Mouse (Mus musculus): Measurements from ENCODE around the gene Nhlrc4. TPM values are rescaled to one million over a fixed set of nuclear protein-coding genes. Genes with fewer than 3 reads are reported as not detected.

Nhlrc4 gene
- total RNA-seq (2021), result not detected

DNA sequence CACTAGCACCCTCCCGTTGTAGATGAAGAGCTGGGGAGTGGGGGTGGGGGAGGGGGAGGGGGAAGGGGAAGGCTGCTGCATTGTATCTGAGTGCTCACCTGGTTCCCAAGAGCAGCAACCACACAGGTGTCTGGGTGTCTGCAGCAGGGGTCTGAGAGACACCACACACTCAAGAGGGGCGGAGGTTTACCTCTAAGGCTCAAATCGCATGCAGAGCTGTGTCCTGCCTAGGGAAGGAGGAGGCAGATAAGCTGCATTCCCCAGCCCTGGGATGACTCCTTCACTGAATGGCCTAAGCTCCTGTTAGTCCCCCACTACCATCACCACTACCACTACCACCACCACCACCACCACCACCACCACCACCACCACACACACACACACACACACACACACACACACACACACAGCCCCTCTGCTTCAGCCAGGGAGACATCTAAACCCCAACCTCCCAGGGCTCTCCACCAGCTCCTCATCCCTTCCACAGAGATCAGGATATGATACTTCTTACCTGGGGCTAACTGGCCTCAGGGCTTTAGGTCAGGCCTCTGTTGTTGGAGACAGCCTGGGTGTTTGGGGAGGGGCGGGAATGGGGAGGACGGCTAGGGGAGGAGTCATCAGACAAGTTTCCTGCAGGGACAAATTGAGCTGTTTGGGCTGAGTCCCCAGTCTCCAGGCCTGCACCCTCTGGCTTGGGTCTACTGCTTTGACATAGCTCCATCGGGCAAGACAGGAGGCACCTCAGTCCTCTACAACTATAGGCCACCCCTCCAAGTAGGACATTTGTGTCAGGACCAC, at the start of gene Nhlrc4, which contains the start of gene Pigq:
Gene Nhlrc4 (minus strand): TSS at position 596 of the 798 bp plus-strand sequence.
Gene Pigq (minus strand): TSS at position 571 of the 798 bp plus-strand sequence.
- intact Hi-C loops (cut with DNase I), result no loop called here
- DNase-seq (ENCODE audit: low spot score in 2 of 2), result no peak

DNA sequence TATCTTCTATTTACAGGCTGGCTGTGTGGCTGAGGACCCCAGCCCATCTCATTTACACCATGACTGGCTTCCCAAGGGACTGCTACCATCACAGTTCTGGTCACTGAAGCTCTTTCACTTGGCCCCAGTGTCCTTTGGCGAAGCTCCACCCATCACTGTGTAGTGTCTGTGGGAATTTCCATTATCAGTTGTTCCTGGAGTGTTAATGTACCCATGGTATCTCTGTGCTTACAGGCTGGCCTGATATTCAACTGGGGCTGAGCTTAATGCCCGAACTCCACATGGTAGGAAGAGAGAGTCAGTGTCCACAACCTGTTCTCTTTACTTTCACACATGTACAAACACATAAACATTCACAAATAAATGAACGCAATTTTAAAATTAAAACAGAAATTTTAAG, 48.7 kb upstream of the Nhlrc4 start:
- intact Hi-C loops (cut with DNase I), result no loop called here
- no peak for DNase-seq (ENCODE audit: low spot score in 2 of 2)

DNA sequence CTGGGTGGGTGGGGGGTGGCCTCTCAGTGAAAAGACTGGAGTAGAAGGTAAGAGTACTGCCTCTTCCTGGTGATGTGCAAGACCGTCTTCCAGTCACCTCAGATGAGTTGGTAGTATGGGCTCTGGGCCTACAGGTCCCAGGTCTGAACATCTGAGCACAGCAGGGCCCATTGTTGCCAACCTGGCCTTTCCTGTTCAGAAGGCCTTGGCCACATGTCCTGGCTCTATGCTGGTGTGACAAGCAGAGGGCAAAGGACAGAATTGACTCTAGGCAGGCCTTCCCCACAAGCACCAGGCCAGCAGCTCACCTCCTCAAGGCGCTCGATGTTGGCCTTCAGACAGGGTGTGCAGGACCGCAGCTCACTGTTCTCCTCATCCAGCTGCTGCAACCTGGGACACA, 47.5 kb upstream of the Nhlrc4 start:
- intact Hi-C loops (cut with DNase I), result no loop called here
- DNase-seq (ENCODE audit: low spot score in 2 of 2), result no peak

DNA sequence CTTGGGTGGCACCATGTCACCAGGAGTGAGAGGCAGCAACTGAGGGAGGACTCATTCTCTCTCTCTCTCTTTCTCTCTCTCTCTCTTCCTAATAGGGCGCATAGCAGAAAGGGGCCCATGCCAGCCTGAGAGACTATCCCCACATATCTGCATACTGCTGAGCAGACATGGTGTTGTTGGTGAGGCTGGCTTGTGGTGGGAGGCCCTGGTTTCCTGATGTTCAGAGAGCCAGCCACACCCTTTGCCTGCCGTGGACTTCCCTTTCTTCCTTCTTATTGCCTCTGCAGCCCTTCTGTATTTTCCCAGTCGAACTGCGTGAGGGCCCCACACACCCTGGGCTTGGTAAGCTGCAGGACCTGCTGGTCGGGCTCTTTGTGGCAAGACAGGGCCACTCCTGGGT, 45.6 kb upstream of the Nhlrc4 start:
- intact Hi-C loops (cut with DNase I), result no loop called here
- no peak for DNase-seq (ENCODE audit: low spot score in 2 of 2)

DNA sequence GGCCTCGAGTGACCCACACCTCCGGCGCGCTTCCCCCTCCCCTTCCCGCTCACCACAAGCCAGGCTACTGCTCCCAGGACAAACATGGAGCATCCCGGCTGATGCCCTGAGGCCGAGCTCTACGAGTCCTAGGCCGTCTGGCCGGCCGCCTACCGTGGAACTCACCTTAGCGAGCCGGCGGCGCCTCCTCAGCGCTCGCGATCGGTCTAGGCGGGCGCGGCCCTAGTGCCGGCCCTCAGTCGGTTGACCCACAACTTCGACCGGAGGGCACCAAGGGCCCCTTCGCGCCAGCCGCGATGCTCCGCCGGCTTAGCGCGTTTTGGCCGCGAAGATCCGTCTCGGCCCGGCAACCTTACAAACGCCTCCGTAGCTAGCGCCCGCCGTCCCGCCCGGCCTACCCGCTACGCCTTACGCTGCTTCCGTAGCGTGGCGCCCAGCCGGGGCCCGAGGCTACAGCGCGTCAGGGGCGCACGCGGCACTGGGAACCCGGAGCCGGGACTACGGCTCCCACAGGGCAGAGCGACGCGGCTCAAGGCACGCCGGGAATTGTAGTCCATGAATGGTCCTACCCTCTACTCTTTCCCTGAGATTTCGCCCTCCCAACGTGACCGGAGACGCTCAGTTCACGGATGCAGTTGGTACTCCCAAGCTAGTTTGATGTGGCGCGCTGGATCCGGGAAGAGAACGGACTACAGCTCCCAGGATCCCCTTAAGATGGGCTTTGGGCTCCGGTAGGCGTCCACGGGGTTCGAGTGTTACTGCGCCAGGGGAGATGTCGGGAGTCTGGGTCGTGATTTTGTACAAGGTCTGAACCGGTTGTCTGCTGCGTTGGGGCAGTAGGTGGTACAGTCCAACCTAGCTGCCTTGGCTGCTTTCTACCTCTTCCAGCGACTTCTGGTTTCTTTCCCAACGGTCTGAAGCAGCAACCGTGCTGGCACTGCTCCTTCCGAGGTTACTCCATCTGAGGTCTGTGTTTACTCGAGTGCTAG, 40.8 kb upstream of the Nhlrc4 start, which contains the start of gene Capn15:
Gene Capn15 (minus strand): TSS at position 491 of the 989 bp plus-strand sequence.
- intact Hi-C loops (cut with DNase I), result loop anchor here (2.0 kb wide), 1 partner anchor 67 kb away; the partner anchor contains the start of gene Rab40c
- peak; percentile 96 to 99 for DNase-seq (ENCODE audit: low spot score in 2 of 2)

DNA sequence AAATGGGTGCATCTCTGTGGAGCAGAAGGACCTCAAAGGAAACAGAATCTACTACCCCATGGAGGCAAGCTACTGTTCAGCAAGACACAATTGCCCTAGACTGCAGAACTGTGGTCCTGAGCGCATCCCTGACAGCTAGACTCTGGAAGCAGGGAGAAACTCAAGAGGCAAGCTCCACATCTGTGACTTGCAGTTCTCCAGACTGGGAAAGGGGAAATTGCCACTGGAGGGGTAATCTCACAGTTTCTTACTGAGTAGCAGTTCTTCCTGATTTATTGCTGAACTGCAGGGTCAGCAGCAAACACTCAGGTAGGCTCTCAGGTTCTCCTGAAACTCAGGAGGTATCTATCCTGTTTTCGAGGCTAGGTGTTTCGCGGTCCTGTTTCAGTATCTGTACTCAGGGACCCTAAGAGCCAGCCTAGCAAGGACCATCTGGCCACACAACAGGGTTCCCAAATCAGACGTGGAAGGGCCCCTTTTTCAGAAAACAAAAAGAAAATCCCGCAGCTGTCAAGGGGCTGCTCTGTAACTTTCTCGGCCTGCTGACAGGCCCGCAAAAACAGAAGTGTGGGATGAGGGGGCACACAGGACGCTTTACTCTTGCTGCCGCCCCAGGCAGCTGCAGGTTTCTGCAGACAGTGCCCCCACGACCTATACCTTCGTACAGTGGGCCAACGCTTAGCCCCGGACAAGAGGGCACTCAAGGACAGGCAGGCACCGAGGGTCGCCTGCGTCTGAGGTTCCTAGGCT, 40.0 kb upstream of the Nhlrc4 start:
- DNase-seq (ENCODE audit: low spot score in 2 of 2), result peak in 1 of 2 experiments; percentile 21
- intact Hi-C loops (cut with DNase I), result loop anchor here (2.0 to 5.0 kb wide), 2 partner anchors 66 to 92 kb away; partner anchors contain the start of gene Rab40c

DNA sequence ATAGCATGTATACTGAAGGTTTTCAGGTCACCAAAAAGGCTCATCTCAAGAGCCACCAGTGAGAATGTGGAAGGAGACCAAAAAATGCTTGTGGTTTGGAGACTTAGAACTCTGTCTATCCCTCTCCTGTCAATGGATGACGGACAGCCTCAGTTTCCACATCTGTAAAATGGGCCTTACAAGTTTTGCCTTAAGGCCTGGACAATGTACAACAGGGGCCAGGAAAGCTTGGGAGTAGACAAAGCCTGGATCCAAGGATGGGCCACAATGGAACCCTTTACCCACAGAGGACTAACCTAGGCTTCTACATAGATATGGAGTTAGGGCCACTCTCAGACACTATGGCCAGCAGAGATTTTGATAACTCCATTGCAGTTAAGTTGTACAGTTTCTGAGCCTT, 39.3 kb upstream of the Nhlrc4 start:
- intact Hi-C loops (cut with DNase I), result loop anchor here (2.0 to 5.0 kb wide), 2 partner anchors 65 to 92 kb away; partner anchors contain the start of gene Rab40c
- DNase-seq (ENCODE audit: low spot score in 2 of 2), result no peak

DNA sequence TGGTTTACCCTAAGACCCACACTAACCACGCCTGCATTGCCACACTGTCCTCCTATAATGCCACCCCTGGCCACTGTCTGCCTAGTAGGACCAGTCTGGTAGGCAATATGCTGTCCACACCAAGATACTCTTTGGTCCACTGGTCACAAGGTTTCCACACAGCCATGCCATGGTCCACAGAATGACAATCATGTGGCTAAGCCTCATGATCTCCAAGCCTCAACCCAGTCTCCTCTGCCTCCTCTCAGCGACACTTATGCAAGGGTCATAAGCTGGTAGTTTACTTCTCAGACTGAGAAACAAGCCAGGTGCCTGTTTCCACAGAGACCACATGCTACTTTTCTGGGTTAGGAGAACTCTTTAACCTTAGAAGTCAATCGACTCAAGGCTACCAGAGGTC, 38.2 kb upstream of the Nhlrc4 start:
- intact Hi-C loops (cut with DNase I), result loop anchor here (5.0 kb wide), 1 partner anchor 91 kb away; no protein-coding TSS in a partner anchor
- no peak for DNase-seq (ENCODE audit: low spot score in 2 of 2)

DNA sequence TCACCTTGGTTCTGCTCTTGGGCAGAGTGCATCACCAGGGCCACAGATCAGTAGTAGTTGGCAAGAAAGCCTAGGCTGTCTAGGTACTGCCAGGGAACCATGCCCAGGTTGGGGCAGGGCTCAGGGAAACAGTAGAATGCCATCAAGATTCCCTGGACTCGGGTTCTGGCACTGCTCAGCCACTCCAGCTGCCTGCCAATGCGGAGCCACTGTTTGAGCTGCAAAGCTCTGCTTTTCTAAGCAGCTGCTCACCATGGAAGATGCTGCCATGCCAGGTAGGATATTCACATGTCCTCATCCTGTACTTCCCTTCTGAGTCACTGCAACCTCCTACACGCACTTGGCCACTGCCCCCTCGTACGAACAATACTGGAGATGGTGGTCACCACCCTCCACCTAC, 36.1 kb upstream of the Nhlrc4 start:
- DNase-seq (ENCODE audit: low spot score in 2 of 2), result peak in 1 of 2 experiments; percentile 75
- intact Hi-C loops (cut with DNase I), result loop anchor here (5.0 kb wide), 1 partner anchor 89 kb away; no protein-coding TSS in a partner anchor

DNA sequence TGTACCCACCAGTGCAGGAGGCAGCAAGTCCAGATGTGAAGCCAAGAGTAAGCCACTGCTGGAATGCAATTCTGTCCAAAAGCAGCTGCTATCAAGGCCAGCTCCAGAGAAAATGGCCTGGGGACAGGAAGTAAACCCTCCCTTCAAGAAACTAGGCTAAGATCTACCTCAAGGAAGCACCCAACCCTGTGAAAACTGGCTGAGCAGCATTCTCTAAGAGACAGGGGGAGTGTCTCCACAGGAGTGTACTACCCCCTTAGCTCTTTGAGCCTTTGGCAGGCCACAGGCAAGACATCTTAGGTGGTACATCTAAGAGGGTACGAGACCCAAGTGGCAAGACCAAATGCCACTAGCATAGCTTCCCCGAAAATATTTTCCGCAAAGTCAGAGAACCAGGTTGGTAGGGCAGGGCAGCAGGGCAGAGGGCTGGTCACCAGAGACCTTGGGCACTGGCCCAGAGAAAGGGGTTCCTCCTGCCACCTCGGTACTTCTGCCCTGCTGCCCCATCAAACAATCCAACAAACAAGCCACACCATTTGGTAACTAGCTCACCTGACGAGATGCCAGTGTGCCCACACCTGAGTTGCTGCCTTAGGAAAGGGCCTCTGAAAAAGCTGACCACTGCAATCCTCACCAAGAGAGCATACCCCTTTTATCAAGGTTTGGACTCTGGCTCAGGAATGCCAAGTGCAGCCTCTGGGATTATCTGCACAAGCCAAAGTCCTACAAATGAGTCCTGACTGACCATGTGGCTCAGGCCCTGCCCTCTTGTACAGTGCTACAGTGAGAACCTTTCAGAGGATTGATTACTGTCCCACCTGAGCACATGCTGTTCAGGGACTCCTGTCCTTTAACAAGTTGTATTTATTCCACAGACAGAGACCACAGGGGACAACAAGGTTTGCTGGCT, 35.3 kb upstream of the Nhlrc4 start:
- DNase-seq (ENCODE audit: low spot score in 2 of 2), result no peak
- intact Hi-C loops (cut with DNase I), result loop anchor here (5.0 kb wide), 1 partner anchor 88 kb away; no protein-coding TSS in a partner anchor

DNA sequence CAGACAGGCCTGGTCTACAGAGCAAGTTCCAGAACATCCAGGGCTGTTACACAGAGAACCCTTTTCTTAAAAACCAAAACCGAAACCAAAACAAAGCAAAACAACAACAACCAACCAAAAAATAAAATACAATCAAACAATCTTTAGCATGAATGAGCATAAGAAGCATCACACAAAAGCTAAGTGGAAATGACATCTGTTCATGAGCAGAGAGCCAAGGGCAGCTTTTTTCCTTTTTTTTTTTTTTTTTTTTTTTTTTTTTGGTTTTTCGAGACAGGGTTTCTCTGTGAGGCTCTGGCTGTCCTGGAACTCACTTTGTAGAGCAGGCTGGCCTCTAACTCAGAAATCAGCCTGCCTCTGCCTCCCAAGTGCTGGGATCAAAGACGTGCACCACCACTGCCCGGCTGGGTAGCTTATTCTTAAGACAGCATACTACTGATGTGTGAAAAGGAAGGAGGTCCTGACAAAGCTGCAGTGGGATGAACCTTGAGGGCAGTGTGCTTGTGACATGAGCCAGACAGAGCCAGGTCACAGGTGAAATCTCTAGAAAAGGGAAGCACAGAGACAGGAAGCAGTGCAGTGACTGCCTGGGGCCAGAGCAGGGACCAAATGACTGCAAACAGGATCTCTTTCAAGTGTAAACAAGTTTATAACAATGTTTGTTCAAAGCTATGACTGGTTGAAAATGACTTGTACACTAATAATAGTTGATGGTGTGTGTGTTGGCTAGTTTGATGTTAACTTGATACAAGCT, 26.4 kb upstream of the Nhlrc4 start:
- intact Hi-C loops (cut with DNase I), result no loop called here
- DNase-seq (ENCODE audit: low spot score in 2 of 2), result no peak

DNA sequence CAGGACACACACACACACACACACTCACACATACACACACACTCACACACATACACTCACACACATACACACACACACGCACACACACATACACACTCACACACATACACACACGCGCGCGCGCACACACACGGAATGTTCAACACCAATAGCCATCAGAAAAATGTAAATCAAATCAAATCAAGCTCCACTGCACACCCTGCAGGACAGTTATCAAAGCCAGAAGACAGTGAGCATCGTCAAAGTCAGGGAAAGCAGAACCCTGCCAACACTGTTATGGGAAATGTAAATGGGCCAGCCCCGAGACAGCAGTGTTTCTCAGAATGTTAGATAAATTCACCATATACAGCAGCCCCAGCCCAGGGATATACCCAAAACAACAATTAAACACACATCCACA, 25.7 kb upstream of the Nhlrc4 start:
- intact Hi-C loops (cut with DNase I), result no loop called here

DNA sequence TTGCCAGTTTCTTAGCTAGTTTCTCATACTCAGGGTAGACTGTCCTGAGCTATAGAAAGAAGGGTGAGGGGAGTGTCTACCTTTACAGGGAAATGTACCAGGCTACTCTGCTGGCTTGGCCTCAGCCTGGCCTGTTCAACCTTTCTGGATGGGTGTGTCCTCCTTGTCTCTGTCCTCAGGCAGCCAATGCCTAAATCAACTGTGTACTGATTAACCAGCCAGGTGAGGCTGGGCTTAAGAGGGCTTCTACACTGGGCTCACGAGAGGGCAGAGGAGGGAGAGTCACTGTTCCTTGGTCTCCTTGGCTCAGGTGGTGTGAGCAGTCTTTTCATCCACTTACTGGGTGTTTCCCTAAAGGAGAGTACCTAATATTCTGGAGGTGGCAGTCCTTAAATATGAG, 23.4 kb upstream of the Nhlrc4 start:
- intact Hi-C loops (cut with DNase I), result no loop called here
- DNase-seq (ENCODE audit: low spot score in 2 of 2), result no peak

More for the DNA sequence above, 25.7 kb upstream of the Nhlrc4 start:
- DNase-seq (ENCODE audit: low spot score in 2 of 2), result no peak

DNA sequence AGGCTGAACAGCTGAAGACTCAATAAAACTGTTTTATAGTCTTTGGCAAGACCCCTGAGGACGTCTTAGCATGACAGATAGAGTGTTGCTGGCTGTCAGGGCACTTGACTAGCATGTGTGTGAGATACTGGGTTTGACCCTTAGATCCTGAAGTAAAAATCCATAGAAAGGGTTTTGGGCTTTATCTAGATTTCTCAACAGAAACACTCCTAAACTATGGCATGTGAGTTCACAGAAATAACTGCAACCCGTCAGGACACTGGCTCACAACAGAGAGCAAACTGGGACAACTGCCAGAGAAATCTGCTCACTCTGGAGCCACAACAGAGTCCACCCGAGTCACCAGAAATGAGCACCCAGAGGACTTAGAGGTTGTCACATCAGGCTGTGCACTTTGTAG, 22.9 kb upstream of the Nhlrc4 start:
- intact Hi-C loops (cut with DNase I), result no loop called here
- DNase-seq (ENCODE audit: low spot score in 2 of 2), result no peak

DNA sequence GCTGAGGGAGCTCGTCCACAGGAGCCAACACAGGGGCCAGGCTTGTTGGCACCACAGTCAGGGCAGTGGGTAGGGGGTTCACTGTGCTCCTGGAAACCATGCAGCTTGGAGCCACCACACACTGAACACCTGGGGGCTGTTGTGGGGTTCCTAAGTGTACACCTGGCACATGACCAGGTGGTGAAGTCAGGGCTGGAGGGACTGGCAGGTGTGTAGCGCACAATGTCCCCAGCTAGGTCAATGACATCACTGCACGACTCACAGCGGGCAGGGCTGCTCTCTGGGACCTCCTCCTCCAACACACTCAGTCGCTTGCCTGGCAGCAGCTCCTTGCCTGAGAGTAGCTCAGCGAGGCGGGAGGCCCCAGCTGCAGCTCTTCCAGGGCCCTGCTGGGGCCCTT, 19.5 kb upstream of the Nhlrc4 start:
- no peak for DNase-seq (ENCODE audit: low spot score in 2 of 2)
- intact Hi-C loops (cut with DNase I), result no loop called here

DNA sequence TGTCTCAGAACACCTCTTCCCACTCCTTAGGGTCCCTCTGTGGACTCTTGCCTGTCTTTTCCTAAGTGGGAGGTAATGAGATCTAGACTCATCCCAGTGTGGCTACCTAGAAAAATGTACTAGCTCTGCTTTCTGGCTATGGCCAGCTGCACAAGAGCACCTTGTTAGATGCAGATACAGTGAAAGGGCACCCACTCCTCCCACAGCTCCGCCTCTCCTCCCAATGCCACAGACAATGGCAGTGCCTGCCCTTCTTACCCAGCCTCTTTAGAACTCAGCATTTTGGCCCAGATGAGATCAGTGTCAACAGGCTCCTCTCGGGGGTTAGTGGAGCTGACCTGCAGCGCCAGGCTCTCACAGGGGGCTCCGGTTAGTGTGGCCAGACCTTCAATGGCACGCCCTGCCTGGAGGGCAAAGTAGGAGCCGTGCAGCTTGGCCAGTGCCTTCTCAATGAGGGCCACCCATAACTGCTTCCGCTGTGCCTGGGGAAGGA, 17.7 kb upstream of the Nhlrc4 start:
- intact Hi-C loops (cut with DNase I), result no loop called here
- no peak for DNase-seq (ENCODE audit: low spot score in 2 of 2)

DNA sequence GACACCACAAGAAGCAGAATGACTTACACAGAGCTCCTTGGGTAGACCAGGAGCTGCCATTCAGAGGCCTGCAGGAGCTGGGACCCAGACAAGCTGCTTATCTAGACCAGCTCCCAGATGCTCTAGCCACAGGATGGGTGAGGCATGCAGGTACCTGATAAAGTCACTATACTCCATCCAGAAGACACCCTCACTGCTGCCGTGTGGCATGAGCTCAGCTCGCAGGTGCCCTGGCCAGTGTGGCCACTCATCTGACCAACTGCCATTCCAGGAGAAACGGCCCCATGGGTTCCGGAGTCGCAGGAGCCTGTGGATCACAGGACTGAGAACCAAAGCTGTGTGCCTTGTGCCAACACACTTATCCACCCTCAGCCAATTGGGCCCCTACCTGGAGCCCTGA, 16.8 kb upstream of the Nhlrc4 start:
- intact Hi-C loops (cut with DNase I), result no loop called here
- no peak for DNase-seq (ENCODE audit: low spot score in 2 of 2)
